Mouse (Mus musculus) olfactory bulb, adult 2 months (tissue): ENCODE measurements at regions not wholly inside any gene's neighbourhood (a gene's known extent, or its start where the extent isn't known, plus 50 kb on each side); places are given as distances from the start of the nearest gene placed in this dataset.

Source experiments
- CTCF ChIP-seq: fragments of 200-500 bp; IDR thresholded peaks from 2 replicates; pipeline ENCODE4 v1.5.1; 2012; ENCODE audit warnings: low read depth, mild to moderate bottlenecking, low read length, moderate library complexity; ENCODE audit not compliant: insufficient read depth
- POLR2A ChIP-seq: fragments of 200-500 bp; IDR thresholded peaks from 2 replicates; pipeline ENCODE4 v1.6.1; 2012; ENCODE audit warnings: mild to moderate bottlenecking, low read depth, low read length, moderate library complexity; ENCODE audit not compliant: insufficient read depth

DNA sequence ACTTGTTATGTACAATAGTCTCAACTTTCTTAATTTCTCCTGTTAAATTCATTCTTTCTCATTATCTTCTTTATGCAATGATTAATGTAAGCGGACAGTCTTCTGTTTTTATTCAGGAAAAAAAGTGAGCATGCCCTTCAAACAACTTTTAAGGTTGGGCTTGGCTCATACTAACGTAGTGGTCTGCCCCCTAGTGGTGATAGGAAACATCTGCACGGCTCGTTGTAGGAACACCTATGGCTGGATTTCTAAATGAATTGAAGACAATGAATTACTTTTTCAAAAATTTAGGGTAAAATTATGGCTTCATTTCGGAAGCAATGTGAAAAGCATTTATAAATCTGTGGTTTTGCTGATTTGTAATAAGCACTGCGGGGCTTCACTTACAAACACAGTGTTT lies 112.6 kb upstream of the Stxbp6 start:
- no peak for TF ChIP-seq CTCF
- TF ChIP-seq POLR2A, result no peak
